Mouse (Mus musculus) E14TG2a.4 (cell line): ENCODE data around the gene Usp1.

Source experiments
- CTCF ChIP-seq: conservative IDR thresholded peaks from 2 replicates; pipeline ENCODE4 v1.5.1; 2014; ENCODE audit warnings: low read length
- POU5F1 ChIP-seq: IDR thresholded peaks from 2 replicates; pipeline ENCODE4 v1.6.1; 2014; ENCODE audit warnings: low read length, borderline replicate concordance

GRCm38 (mm10) chr4:98960243-98960642, 36.6 kb downstream of the Usp1 start:
- TF ChIP-seq CTCF (no peak), POU5F1 (no peak)
